Mouse (Mus musculus) megakaryocyte, embryonic 14.5 days (primary cell): Measurements from ENCODE around the gene Ttc9c.

Experiments used
- FLI1 ChIP-seq: IDR thresholded peaks from 2 replicates; pipeline ENCODE4 v1.6.1; 2012; ENCODE audit warnings: low read length, inconsistent platforms, mixed read lengths
- GATA1 ChIP-seq: IDR thresholded peaks from 3 replicates; pipeline ENCODE4 v1.6.1; 2012; ENCODE audit warnings: mixed read lengths, low read length, inconsistent platforms, borderline replicate concordance

- TF ChIP-seq GATA1: no peak
- no peak for TF ChIP-seq FLI1
Measured at GRCm38 (mm10) chr19:8837251-8837791, 18.2 kb upstream of the Ttc9c start, which contains the start of gene Bscl2.
